Mouse (Mus musculus) mesoderm, embryonic 11.5 days (tissue): ENCODE results near the gene Rasgef1b.

ENCODE experiments used
- DNase-seq: peaks from one replicate; pipeline ENCODE4 v3.0.0-alpha.2; 2012; ENCODE audit warnings: low read depth, low spot score

Gene Rasgef1b

GRCm38 (mm10) chr5:99707261-99707660 is 21.6 kb downstream of the Rasgef1b start:
- DNase-seq, result peak; percentile 68

GRCm38 (mm10) chr5:99701811-99702210 is 27.1 kb downstream of the Rasgef1b start:
- no peak for DNase-seq

- DNase-seq, result no peak
These were observed 34.0 kb downstream of the Rasgef1b start for GRCm38 (mm10) chr5:99694712-99695360.

- DNase-seq, result no peak
These were observed 39.0 kb downstream of the Rasgef1b start for GRCm38 (mm10) chr5:99689909-99690308.

GRCm38 (mm10) chr5:99687894-99688293 is 41.0 kb downstream of the Rasgef1b start:
- no peak for DNase-seq

- no peak for DNase-seq
These were observed 44.8 kb downstream of the Rasgef1b start for GRCm38 (mm10) chr5:99684023-99684422.

- no peak for DNase-seq
These were observed 58.8 kb downstream of the Rasgef1b start for GRCm38 (mm10) chr5:99669971-99670571.

GRCm38 (mm10) chr5:99656024-99656423 is 72.8 kb downstream of the Rasgef1b start:
- no peak for DNase-seq

GRCm38 (mm10) chr5:99652931-99653330 is 75.9 kb downstream of the Rasgef1b start:
- DNase-seq, result no peak

GRCm38 (mm10) chr5:99641407-99641806 is 87.5 kb downstream of the Rasgef1b start:
- DNase-seq, result no peak

- no peak for DNase-seq
These were observed 92.3 kb downstream of the Rasgef1b start for GRCm38 (mm10) chr5:99636575-99636974.

- no peak for DNase-seq
These were observed 94.8 kb downstream of the Rasgef1b start for GRCm38 (mm10) chr5:99634010-99634541.

GRCm38 (mm10) chr5:99633548-99633947 is 95.3 kb downstream of the Rasgef1b start:
- DNase-seq, result no peak

GRCm38 (mm10) chr5:99632649-99633310 is 96.1 kb downstream of the Rasgef1b start:
- no peak for DNase-seq

GRCm38 (mm10) chr5:99630087-99630486 is 98.8 kb downstream of the Rasgef1b start:
- DNase-seq, result no peak

GRCm38 (mm10) chr5:99625603-99626002 is 103.3 kb downstream of the Rasgef1b start:
- no peak for DNase-seq

- DNase-seq, result no peak
These were observed 108.1 kb downstream of the Rasgef1b start for GRCm38 (mm10) chr5:99620771-99621170.

- DNase-seq, result no peak
These were observed 111.5 kb downstream of the Rasgef1b start for GRCm38 (mm10) chr5:99617271-99617800.

- peak; percentile 75 for DNase-seq
These were observed 115.3 kb downstream of the Rasgef1b start for GRCm38 (mm10) chr5:99613321-99614118.

GRCm38 (mm10) chr5:99607602-99608001 is 121.3 kb downstream of the Rasgef1b start:
- no peak for DNase-seq

- DNase-seq, result no peak
These were observed 122.6 kb downstream of the Rasgef1b start for GRCm38 (mm10) chr5:99606164-99606858.
